Mouse (Mus musculus): Measurements from ENCODE around the gene B4galnt3.

- TF ChIP-seq CTCF (IDR thresholded peaks at IDR 0.05; ENCODE audit: borderline replicate concordance, control insufficient read depth, extremely low read depth, insufficient read depth, low read length, poor library complexity): no peak
- TF ChIP-seq POLR2A (IDR thresholded peaks at IDR 0.05; ENCODE audit: control insufficient read depth, extremely low read depth, insufficient read depth, low read length, poor library complexity): no peak
Observed at GRCm38 (mm10) chr6:120301137-120301536, 6.8 kb upstream of the B4galnt3 start.

Data from thymus, adult 2 months (tissue).